Mouse (Mus musculus): ENCODE measurements around the gene Armt1.

Gene Armt1

GRCm38 (mm10) chr10:4435416-4435815, 3.1 kb downstream of the Armt1 start:
- no peak for DNase-seq

- DNase-seq = no peak
Observed at GRCm38 (mm10) chr10:4456409-4456808, 24.1 kb downstream of the Armt1 start.

GRCm38 (mm10) chr10:4460201-4460600, 27.9 kb downstream of the Armt1 start:
- DNase-seq = no peak

- DNase-seq = no peak
Observed at GRCm38 (mm10) chr10:4465799-4466198, 33.5 kb downstream of the Armt1 start.

GRCm38 (mm10) chr10:4469406-4469805, 37.1 kb downstream of the Armt1 start:
- no peak for DNase-seq

- no peak for DNase-seq
Observed at GRCm38 (mm10) chr10:4473591-4473993, 41.3 kb downstream of the Armt1 start.

- DNase-seq = no peak
Observed at GRCm38 (mm10) chr10:4475431-4475830, 43.2 kb downstream of the Armt1 start.

GRCm38 (mm10) chr10:4476604-4477003, 44.3 kb downstream of the Armt1 start:
- no peak for DNase-seq

GRCm38 (mm10) chr10:4480929-4481328, 48.7 kb downstream of the Armt1 start:
- no peak for DNase-seq

- no peak for DNase-seq
Observed at GRCm38 (mm10) chr10:4481695-4482094, 49.4 kb downstream of the Armt1 start.

GRCm38 (mm10) chr10:4482355-4482754, 50.1 kb downstream of the Armt1 start, which contains the start of gene Ccdc170:
Gene Ccdc170, plus strand, starts transcription at chr10:4482502.
- peak; percentile 22 for DNase-seq

GRCm38 (mm10) chr10:4483848-4484247, 51.6 kb downstream of the Armt1 start:
- DNase-seq = no peak

GRCm38 (mm10) chr10:4484986-4485385, 52.7 kb downstream of the Armt1 start:
- no peak for DNase-seq

GRCm38 (mm10) chr10:4489865-4490264, 57.6 kb downstream of the Armt1 start:
- no peak for DNase-seq

- no peak for DNase-seq
Observed at GRCm38 (mm10) chr10:4491281-4491680, 59.0 kb downstream of the Armt1 start.

GRCm38 (mm10) chr10:4492045-4492444, 59.8 kb downstream of the Armt1 start:
- DNase-seq = no peak

GRCm38 (mm10) chr10:4492909-4493308, 60.6 kb downstream of the Armt1 start:
- DNase-seq = no peak

- no peak for DNase-seq
Observed at GRCm38 (mm10) chr10:4503251-4503650, 71.0 kb downstream of the Armt1 start.
